8 mouse cellular contexts compared by ENCODE assay signal in genomic region chr4:108780057-108780863, GRCm38 (mm10). TPM values are rescaled to one million over a fixed set of nuclear protein-coding genes. Genes with fewer than 3 reads are reported as not detected.
DNase-seq lines count a peak whose midpoint lies in the region; ATAC-seq and TF ChIP-seq lines count a peak whose summit lies in the region.

Zfyve9 (minus strand) TSS chr4:108780798.

- H3K4me1 ChIP-seq in hindbrain, embryonic 13.5 days (replicated peaks) = peaks cover 11% of the 10 kb centered on the region

- peak within 1 kb of the TSS; percentile 62 for H3K4me2 ChIP-seq in hindbrain, embryonic 13.5 days

- no peaks in the 10 kb centered on the region for H3K36me3 ChIP-seq in hindbrain, embryonic 13.5 days

- peak within 1 kb of the TSS; percentile 98 for H3K27ac ChIP-seq in hindbrain, embryonic 13.5 days

- H3K4me3 ChIP-seq in hindbrain, embryonic 13.5 days = peak within 1 kb of the TSS; percentile 92

- DNase-seq in Patski (ENCODE audit: low read depth, low spot score) = no peak
- DNase-seq in cerebellum, adult 9-11 months = peak; percentile 83
- DNase-seq in frontal cortex, postnatal 25 days (ENCODE audit: low spot score in 2 of 2) = peak; percentile 45 to 59
- peak; percentile 54 for DNase-seq in left cerebral cortex, adult 11 months (ENCODE audit: low spot score)
- DNase-seq in lung, postnatal 36 days = peak; percentile 79
- peak; percentile 85 for DNase-seq in retina, embryonic 14.5 days (ENCODE audit: low spot score)
- peak; percentile 72 to 74 for DNase-seq in thymus, postnatal 36 days

- H3K9ac ChIP-seq in hindbrain, embryonic 13.5 days = peak within 1 kb of the TSS; percentile 98

- under 1% methylated on average over 80 of the region's 111 CpGs for WGBS in hindbrain, embryonic 13.5 days

- in situ Hi-C loops in Patski (cut with MboI; ENCODE audit: low pct_unique_long_range_greater_than_20kb) = no loop called here

- POLR2A ChIA-PET in Patski (lab: Charles Lee) = interaction anchor here (0.6 kb wide), 1 partner anchor 441 kb away, joined by 4 read pairs; no protein-coding TSS in a partner anchor

- no peaks in the 10 kb centered on the region for H3K9me3 ChIP-seq in hindbrain, embryonic 13.5 days

- H3K27me3 ChIP-seq in Patski = no peaks in the 10 kb centered on the region
- no peaks in the 10 kb centered on the region for H3K27me3 ChIP-seq in hindbrain, embryonic 13.5 days

- peak; percentile 92 for ATAC-seq in Patski
- ATAC-seq in hindbrain, embryonic 13.5 days (ENCODE audit: low FRiP score) = peak; percentile 93

- CTCF ChIA-PET in Patski (lab: Charles Lee) = interaction anchor here (1.3 to 1.9 kb wide), 3 partner anchors 13 to 84 kb away, joined by 4 to 5 read pairs (median 4); no protein-coding TSS in a partner anchor

- peak; percentile 81 for TF ChIP-seq CTCF in Patski (IDR thresholded peaks at IDR 0.05)

RNA-seq across cellular contexts. Expression of gene Zfyve9, which starts in this region (rescaled TPM):
- 17.6 TPM for polyA plus RNA-seq in Patski (2021)
- polyA plus RNA-seq in hindbrain, embryonic 13.5 days (2015; fragmentation: Nextera tagmentation; extraction: Ambion mirVana) = 6.9 and 7.1 TPM in 2 replicates
